Mouse (Mus musculus): Measurements from ENCODE around the gene Usp11. TPM values are rescaled to one million over a fixed set of nuclear protein-coding genes. Genes with fewer than 3 reads are reported as not detected.
"Not testable (repeated sequence)": the region's sequence is repeated elsewhere in the genome, so short reads cannot be mapped to it uniquely, and the experiment has no call there.

The Usp11 gene
- polyA plus RNA-seq, 1 experiment from 2014 or later: 49.4 TPM

GRCm38 (mm10) chrX:20695842-20696241, 7.9 kb upstream of the Usp11 start:
- peaks cover 83% of the 10 kb centered on the region for H3K36me3 ChIP-seq
- 90% methylated on average over 4 of the region's 4 CpGs for WGBS
- H3K4me3 ChIP-seq: no peak overlapping the region
- H3K27me3 ChIP-seq (ENCODE audit: low read depth, poor library complexity, severe bottlenecking): no peaks in the 10 kb centered on the region
- DNase-seq (ENCODE audit: low spot score): no peak
- H3K4me1 ChIP-seq: no peaks in the 10 kb centered on the region
- H3K9me3 ChIP-seq (replicated peaks): no peaks in the 10 kb centered on the region
- no peak overlapping the region for H3K27ac ChIP-seq

- peak overlapping the region; percentile 88 for H3K27ac ChIP-seq
- peak; percentile 79 for DNase-seq (ENCODE audit: low spot score)
Observed at GRCm38 (mm10) chrX:20704295-20705082, 783 bp downstream of the Usp11 start.

GRCm38 (mm10) chrX:20705083-20705402, 1.3 kb downstream of the Usp11 start:
- 45% methylated on average over 3 of the region's 3 CpGs for WGBS
- H3K36me3 ChIP-seq: 0 out of 2 replicates have a peak, but pooled peaks cover 2% of the 10 kb centered on the region
- H3K9me3 ChIP-seq (replicated peaks): no peaks in the 10 kb centered on the region
- no peak for DNase-seq (ENCODE audit: low spot score)
- H3K27ac ChIP-seq: peak overlapping the region; percentile 88
- peak overlapping the region; percentile 62 for H3K4me3 ChIP-seq
- no peaks in the 10 kb centered on the region for H3K4me1 ChIP-seq
- no peaks in the 10 kb centered on the region for H3K27me3 ChIP-seq (ENCODE audit: low read depth, poor library complexity, severe bottlenecking)

More at GRCm38 (mm10) chrX:20704295-20705082, 783 bp downstream of the Usp11 start:
- no peaks in the 10 kb centered on the region for H3K27me3 ChIP-seq (ENCODE audit: low read depth, poor library complexity, severe bottlenecking)
- H3K4me3 ChIP-seq: peak overlapping the region; percentile 62
- H3K9me3 ChIP-seq (replicated peaks): no peaks in the 10 kb centered on the region
- H3K4me1 ChIP-seq: no peaks in the 10 kb centered on the region
- peaks cover 6% of the 10 kb centered on the region for H3K36me3 ChIP-seq
- 13% methylated on average over 32 of the region's 32 CpGs for WGBS

GRCm38 (mm10) chrX:20728681-20729080, 25.0 kb downstream of the Usp11 start:
- H3K9me3 ChIP-seq (replicated peaks): no peaks in the 10 kb centered on the region
- H3K4me3 ChIP-seq: no peak overlapping the region
- H3K27me3 ChIP-seq (ENCODE audit: low read depth, poor library complexity, severe bottlenecking): no peaks in the 10 kb centered on the region
- 83% methylated on average over 5 of the region's 5 CpGs for WGBS
- no peak for DNase-seq (ENCODE audit: low spot score)
- no peaks in the 10 kb centered on the region for H3K4me1 ChIP-seq
- H3K36me3 ChIP-seq: no peaks in the 10 kb centered on the region
- H3K27ac ChIP-seq: no peak overlapping the region

GRCm38 (mm10) chrX:20730048-20730447, 26.3 kb downstream of the Usp11 start:
- not testable (repeated sequence) for H3K4me3 ChIP-seq; H3K36me3 ChIP-seq; H3K4me1 ChIP-seq; DNase-seq (ENCODE audit: low spot score); H3K9me3 ChIP-seq (replicated peaks); H3K27me3 ChIP-seq (ENCODE audit: low read depth, poor library complexity, severe bottlenecking); H3K27ac ChIP-seq
- WGBS: 41% methylated on average over 10 of the region's 10 CpGs

- Histone ChIP-seq H3K4me1 (no peaks in the 10 kb centered on the region), H3K36me3 (no peaks in the 10 kb centered on the region), H3K27ac (no peak overlapping the region), H3K9me3 (replicated peaks) (no peaks in the 10 kb centered on the region), H3K4me3 (no peak overlapping the region), H3K27me3 (ENCODE audit: low read depth, poor library complexity, severe bottlenecking) (no peaks in the 10 kb centered on the region)
- 91% methylated on average over 4 of the region's 4 CpGs for WGBS
- no peak for DNase-seq (ENCODE audit: low spot score)
Observed at GRCm38 (mm10) chrX:20736479-20736878, 32.8 kb downstream of the Usp11 start.

GRCm38 (mm10) chrX:20748829-20749228, 45.1 kb downstream of the Usp11 start:
- 93% methylated on average over 2 of the region's 2 CpGs for WGBS
- no peaks in the 10 kb centered on the region for H3K4me1 ChIP-seq
- no peak overlapping the region for H3K27ac ChIP-seq
- no peak for DNase-seq (ENCODE audit: low spot score)
- no peaks in the 10 kb centered on the region for H3K27me3 ChIP-seq (ENCODE audit: low read depth, poor library complexity, severe bottlenecking)
- no peak overlapping the region for H3K4me3 ChIP-seq
- no peaks in the 10 kb centered on the region for H3K9me3 ChIP-seq (replicated peaks)
- H3K36me3 ChIP-seq: no peaks in the 10 kb centered on the region

GRCm38 (mm10) chrX:20761201-20761600, 57.5 kb downstream of the Usp11 start:
- Histone ChIP-seq H3K4me1 (no peaks in the 10 kb centered on the region), H3K9me3 (replicated peaks) (no peaks in the 10 kb centered on the region), H3K27ac (no peak overlapping the region), H3K27me3 (ENCODE audit: low read depth, poor library complexity, severe bottlenecking) (no peaks in the 10 kb centered on the region), H3K36me3 (no peaks in the 10 kb centered on the region), H3K4me3 (no peak overlapping the region)
- WGBS: 93% methylated on average over 4 of the region's 4 CpGs
- DNase-seq (ENCODE audit: low spot score): no peak

Other genes starting within 250 kb of the Usp11 start
- gene Rgn, start 154.1 kb upstream of the Usp11 start, polyA plus RNA-seq (2016; fragmentation: Nextera tagmentation; extraction: Ambion mirVana): 0.20 and 0.21 TPM in 2 replicates
- gene Rbm10, start 86.4 kb upstream of the Usp11 start, polyA plus RNA-seq (2016; fragmentation: Nextera tagmentation; extraction: Ambion mirVana): 110 and 111 TPM in 2 replicates
- gene Ndufb11, start 86.3 kb upstream of the Usp11 start, polyA plus RNA-seq (2016; fragmentation: Nextera tagmentation; extraction: Ambion mirVana): 181 and 186 TPM in 2 replicates
- gene Uba1, start 45.6 kb upstream of the Usp11 start, polyA plus RNA-seq (2016; fragmentation: Nextera tagmentation; extraction: Ambion mirVana): 228 and 240 TPM in 2 replicates
- gene Cdk16, start 16.0 kb upstream of the Usp11 start, polyA plus RNA-seq (2016; fragmentation: Nextera tagmentation; extraction: Ambion mirVana): 124 and 134 TPM in 2 replicates
- gene Araf, start 93.9 kb downstream of the Usp11 start, polyA plus RNA-seq (2016; fragmentation: Nextera tagmentation; extraction: Ambion mirVana): 80.8 and 96.4 TPM in 2 replicates
- 12.8 and 13.5 TPM in 2 replicates for gene Timp1, start 166.3 kb downstream of the Usp11 start, polyA plus RNA-seq (2016; fragmentation: Nextera tagmentation; extraction: Ambion mirVana)
- gene Syn1, start 217.1 kb downstream of the Usp11 start, polyA plus RNA-seq (2016; fragmentation: Nextera tagmentation; extraction: Ambion mirVana): 0.13 and 0.14 TPM in 2 replicates
- 3.5 and 3.8 TPM in 2 replicates for gene Cfp, start 227.6 kb downstream of the Usp11 start, polyA plus RNA-seq (2016; fragmentation: Nextera tagmentation; extraction: Ambion mirVana)
- 13.8 and 17.7 TPM in 2 replicates for gene Elk1, start 246.7 kb downstream of the Usp11 start, polyA plus RNA-seq (2016; fragmentation: Nextera tagmentation; extraction: Ambion mirVana)